Mouse (Mus musculus) kidney, postnatal 36 days (tissue): ENCODE measurements at regions not wholly inside any gene's neighbourhood (a gene's known extent, or its start where the extent isn't known, plus 50 kb on each side); places are given as distances from the start of the nearest gene placed in this dataset.
"Not testable (repeated sequence)": the region's sequence is repeated elsewhere in the genome, so short reads cannot be mapped to it uniquely, and the experiment has no call there.

Source experiments
- DNase-seq, 2 experiments: peaks; one replicate each; pipeline ENCODE4 v3.0.0; 2021 to 2022; ENCODE audit warnings: mixed read lengths in 2 of 2

DNA sequence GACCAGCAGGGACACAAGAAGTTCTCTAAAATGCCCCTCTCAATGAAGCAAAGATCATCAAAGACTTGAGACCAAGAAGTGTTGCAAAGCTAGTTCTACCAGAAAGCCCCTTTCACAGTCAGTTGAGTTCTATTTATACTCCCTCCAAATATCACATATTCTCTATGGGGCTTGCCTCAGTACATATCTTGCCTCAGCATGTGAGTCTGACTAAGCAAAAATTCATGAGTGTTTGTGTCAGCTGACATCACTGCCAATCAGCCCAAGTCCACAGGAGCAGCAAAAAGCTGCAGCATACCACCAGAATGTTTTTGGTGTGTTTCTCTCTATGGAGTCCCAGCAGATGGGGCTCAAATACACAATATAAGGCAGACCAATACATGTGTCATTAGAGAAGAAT is 631.6 kb downstream of the Rpia start:
- DNase-seq: no peak

DNA sequence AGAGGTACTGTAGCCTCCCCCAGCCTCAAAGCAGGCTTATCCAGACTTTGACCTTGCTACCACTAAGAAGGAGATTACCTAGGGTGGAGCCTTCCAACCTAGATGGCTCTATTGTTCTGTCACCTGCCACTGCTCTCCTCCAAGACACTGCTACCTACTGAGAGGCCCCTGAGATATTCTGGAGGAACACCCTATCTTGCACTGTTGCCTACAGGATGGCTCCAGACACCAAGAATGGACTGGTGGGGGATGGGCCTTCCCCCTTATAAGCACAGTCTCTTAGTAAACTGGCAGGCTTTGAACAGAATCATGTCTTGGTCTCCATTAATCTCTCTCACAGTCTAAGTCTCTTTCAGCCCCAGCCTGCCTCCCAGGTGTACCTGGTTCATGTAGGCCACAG is 636.3 kb downstream of the Rpia start:
- not testable (repeated sequence) for DNase-seq

DNA sequence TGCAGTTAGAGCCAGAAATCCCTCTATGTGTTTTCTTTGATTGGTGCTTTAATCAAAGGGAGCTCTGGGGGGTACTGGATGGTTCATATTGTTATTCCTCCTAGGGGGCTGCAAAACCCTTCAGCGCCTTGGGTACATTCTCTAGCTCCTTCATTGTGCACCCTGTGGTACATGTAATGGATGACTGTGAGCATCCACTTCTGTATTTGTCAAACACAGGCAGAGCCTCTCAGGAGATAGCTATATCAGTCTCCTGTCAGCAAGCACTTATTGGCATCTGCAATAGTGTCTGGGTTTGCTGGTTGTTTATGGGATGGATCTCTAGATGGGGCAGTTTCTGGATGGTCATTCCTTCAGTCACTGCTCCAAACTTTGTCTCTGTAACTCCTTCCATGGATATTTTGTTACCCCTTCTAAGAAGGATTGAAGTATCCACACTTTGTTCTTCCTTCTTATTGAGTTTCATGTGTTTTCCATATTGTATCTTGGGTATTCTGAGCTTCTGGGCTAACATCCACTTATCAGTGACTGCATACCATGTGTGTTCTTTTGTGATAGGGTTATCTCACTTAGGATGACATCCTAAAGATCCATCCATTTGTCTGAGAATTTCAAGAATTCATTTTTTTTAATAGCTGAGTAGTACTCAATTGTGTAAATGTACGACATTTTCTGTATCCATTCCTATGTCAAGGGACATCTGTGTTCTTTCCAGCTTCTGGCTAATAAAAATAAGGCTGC is 640.8 kb downstream of the Rpia start:
- DNase-seq: not testable (repeated sequence)

DNA sequence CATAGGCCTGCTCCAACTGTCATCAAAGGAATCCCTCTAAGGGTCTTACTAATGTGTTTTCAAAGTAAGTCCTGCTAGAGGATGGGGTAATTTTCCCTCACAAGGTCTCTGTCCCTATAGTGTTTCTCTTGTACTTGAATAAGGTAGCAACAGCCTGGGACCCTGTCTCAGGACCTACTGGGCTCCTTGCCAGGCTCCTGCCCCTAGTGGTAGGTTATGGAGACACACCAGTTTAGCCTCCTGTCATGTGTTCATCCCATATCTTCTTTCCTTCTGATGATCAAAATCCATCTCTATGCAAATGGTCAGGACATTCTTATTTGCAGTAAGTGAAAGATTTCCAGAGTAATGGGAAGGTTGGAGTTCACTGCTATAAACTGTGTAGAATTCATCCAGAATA is 645.0 kb downstream of the Rpia start:
- DNase-seq: peak in 1 of 2 experiments; percentile 16

DNA sequence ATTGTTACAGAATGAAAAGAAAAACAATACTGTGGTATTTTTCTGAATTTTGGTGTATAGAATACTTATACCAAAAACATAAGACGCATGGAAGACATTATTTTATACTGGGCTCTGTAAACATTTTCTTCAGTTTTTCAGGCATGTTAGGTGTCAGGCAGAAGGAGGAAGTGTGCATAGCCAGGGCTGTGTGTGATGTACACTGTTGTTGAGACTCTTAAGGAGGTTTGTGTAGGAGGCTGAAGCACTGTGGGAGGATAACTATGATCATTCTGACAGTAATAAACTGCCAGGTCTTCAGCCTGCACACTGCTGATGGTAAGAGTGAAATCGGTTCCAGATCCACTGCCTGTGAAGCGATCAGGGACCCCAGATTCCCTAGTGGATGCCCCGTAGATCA is 648.7 kb downstream of the Rpia start:
- not testable (repeated sequence) for DNase-seq

DNA sequence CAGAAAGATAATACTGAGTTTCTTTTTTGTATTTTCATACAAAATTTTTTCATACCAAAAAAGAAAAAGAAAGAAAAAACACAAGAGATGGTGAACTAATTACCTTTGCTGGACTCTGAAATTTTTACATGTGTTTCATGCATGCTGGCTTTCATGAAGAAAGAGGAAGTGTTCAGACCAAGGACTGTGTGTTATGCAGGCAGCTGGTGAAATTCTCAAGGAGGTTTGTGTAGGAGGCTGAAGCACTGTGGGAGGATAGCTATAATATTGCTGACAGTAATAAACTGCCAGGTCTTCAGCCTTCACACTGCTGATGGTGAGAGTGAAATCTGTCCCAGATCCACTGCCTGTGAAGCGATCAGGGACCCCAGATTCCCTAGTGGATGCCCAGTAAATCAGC is 675.2 kb downstream of the Rpia start:
- no peak for DNase-seq

DNA sequence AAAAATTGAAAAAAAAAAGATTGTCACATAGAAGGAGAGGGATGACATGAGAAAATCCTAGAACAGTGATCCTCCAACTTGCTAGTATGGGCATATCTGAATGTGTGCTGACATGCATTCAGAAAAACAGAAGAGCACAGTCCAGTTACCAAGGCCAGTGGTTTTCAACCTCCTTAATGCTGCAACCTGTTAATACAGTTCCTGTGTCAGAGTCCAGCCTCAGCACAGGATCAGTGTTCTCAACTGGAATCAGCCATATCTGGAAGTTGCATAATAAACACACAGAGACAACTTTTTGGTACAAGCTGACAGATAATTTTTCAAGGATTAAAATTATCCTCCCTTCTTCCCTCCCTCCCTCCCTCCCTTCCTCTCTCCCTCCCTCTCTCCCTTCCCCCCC is 680.1 kb downstream of the Rpia start:
- no peak for DNase-seq

DNA sequence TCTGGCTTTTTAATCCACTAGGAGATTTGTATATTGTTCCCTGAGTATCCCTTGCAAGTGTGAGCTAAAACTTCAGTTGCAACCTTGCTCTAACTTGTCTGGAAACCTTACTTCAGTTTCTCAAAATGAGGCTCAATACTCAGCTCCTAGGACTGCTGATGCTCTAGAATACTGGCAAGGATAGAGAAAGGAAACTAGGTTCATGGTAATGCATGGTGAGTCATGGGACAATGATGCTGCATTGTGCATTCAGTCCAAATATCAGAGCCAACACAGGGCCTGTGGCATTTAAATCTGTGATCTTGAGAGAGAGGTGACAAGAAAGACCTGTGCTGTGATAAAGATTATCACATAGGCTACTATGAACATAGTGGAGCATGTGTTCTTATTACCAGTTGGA is 682.6 kb downstream of the Rpia start:
- not testable (repeated sequence) for DNase-seq

DNA sequence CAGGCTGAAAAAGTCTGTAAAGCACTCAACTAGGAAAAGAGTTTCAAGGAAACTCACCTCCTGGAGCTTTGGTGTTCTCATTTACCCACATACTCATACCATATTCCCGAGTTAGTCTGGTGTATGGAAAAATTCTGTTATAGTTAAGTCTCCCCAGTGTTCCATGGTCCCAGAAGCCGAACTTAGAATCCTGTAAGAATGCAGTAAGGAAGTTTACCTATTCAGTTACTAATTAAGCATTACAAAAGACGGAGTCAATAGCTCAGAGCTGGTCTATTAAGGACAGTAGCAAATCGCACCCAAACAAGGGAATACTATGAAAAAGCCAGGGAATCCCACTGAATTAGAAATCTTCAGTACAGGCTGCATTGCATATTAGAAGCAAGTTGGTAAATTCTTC is 688.3 kb downstream of the Rpia start:
- DNase-seq: no peak

DNA sequence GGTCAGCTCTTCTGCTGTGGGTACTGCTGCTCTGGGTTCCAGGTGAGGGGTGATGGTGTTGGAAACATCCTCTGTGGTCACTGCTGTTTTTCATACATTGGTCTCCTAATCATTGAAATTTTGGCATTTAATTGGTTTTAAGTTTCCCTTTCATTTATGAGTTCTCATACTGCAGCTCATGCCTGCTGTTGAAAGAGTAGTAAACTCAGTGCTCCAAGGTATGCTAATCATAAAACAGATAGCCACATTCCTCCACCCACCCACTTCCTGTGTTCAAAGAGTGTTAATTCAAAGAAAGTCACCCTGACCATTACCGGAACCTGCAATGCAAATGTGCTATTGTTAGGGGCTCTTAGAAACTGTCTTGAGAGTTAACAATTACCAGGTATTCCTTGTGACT is 688.9 kb downstream of the Rpia start:
- DNase-seq: not testable (repeated sequence)

DNA sequence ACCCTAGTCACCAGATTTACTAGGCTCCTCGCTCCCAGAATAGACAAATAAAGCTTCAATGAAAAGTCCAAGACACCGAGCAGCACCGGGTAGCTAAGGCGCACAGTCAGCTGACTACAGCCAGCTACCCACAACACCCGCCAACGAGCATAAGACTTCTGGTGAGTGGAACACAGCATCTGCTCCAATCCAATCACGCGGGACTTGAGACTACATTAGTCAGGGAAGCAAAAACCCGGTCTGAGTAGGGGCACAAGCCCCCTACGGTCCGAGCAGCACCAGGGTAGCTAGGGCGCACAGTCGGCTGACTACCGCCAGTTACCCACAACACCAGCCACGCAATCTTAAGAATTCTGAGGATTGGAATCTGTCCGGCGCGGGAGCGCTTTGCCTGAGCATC is 704.0 kb downstream of the Rpia start:
- DNase-seq: no peak

DNA sequence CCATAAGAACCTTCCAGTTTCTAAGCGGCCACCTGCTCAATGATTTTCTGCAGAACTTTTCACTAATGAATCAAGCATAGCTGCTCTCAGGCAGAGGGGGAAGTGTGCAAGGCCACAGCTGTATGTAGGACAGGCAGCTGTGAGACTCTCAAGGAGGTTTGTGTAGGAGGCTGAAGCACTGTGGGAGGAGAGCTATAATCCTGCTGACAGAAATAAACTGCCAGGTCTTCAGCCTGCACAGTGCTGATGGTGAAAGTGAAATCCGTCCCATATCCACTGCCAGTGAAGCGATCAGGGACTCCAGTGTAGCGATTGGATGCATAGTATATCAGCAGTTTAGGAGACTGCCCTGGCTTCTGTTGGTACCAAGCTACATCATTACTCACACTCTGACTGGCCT is 718.2 kb downstream of the Rpia start:
- no peak for DNase-seq

DNA sequence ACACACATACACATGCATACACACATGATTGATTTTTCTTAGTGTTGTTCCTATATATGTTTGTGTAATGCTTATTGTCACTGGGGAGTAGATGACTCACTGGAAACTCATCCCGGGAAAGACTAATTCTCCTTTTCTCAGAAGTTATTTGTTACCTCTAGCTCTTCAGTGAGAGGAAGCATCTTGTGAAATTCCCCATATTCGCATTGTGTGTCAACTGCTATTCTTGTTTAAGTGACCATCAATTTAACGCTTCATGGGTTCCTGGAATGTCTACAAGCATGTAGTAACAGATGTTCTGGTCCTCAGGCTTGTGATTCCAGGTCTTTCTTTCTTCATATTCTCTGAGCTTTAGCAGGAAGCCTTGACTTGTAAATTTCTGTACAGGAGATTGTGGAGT is 720.0 kb downstream of the Rpia start:
- DNase-seq: no peak

DNA sequence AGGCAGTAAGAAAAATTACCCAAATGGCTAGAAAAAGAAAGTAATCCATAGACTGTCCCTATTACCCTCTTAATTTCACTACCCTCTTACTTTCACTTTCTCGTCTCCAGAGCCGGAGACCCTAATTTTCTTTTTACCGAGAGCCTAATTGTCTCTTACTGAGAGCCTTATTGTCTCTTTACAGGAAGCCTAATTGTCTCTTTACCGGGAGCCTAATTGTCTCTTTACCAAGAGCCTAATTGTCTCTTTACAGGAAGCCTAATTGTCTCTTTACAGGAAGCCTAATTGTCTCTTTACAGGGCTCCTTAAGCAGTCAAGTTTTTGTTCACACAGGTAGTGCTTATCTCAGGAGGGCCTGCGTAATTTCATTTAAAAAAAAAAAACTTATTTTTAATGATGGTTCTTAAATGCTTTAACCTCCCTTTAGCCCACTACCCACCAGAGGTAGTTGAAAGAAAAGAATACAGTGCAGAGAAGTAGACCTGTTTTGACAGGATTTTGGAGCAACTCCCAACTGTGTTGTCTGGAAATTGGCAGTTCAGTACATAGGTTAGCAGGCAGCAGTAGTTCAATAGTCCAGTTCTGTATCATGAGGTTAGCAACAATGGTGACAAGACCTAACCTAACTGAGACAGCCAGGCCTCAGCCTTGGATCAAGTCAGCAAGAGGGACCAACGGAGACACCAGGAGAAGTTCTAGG is 724.2 kb downstream of the Rpia start:
- DNase-seq: no peak

DNA sequence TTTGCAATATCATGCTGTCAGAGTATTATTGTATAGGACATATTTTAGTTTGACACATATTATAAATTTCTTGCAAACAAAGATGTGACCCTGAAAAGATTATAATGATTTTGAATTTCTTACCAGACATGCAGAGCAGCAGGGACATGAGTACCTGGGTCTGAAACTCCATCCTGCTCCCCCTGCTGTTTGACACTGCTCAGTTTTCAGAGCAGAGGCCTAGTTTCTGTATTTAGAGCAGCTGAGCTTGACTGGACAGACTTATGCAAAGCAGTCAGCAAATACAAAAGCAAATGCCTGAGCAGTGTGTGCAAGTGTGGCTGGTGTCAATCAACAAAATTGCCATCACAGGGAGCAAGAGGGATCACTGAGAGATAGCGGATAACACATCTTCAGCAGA is 733.0 kb downstream of the Rpia start:
- no peak for DNase-seq

DNA sequence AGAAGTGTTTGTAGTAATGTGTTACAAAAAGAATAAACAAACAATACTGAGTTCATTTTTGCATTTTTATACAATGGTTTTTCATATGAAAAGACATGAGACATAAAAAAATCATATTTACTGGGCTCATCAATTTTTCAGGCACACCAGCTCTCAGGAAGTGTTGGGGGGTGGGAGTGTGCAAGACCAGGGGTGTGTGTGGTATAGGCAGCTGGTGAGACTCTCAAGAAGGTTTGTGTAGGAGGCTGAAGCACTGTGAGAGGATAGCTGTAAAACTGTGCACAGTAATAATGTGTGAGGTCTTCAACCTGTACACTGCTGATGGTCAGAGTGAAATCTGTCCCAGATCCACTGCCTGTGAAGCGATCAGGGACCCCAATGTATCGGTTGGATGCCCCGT is 733.7 kb downstream of the Rpia start:
- no peak for DNase-seq

DNA sequence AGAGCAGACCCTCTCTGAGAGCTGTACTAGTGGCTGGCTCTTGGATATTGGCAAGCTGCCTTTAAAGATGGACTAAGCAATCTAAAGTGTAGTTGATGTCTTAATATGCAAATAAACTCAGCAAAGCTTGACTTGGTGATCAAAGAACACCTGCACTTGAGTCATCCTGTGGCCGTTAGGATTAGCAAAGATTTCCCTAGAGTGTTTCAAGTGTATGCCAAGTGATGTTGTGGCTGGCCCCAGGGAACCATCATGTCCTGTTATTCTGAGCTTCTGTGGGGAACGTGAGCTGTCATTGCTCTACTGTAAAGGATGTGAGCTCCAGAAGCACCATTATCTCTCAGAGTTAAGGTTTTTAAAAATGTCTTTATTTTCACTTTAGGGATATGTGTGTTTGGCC is 751.1 kb downstream of the Rpia start:
- DNase-seq: no peak

DNA sequence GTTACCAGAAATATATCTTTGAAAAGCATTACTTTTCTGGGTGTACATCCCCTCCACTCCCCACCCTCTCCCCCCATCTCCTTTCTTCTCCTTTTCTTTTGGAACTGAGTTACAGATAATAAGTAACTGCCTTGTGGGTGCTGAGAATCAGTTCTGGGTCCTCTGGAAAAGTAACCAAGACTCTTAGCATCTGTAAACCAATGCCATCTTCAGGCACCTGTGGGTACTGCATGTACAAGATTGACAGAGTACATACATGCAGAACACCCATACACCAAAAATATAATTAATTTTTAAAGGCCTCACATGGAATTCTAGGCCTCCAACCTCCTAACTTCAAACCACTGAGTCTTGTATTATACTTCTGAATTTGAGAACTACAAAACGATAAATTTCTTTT is 758.4 kb downstream of the Rpia start:
- DNase-seq: no peak

DNA sequence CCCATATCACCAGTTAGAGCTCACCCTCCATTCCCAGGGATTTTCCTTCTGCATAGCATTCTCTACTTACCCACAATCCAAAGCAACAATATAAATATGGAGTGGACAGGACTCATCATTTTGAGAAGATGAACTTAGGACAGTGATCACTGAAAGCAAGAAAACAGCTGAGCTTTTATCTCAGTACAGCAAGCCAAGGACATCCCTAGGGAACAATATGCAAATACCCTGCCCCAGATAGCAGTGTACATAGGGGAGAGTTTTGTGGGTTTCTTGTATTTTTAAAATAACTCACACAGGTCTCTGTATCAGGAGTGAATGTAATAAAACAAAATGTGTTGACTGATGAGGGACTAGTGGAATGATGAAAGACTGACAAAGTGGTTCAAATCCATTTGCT is 780.5 kb downstream of the Rpia start:
- no peak for DNase-seq
